Mouse (Mus musculus): ENCODE results near the gene Slc35e3. TPM values are rescaled to one million over a fixed set of nuclear protein-coding genes. Genes with fewer than 3 reads are reported as not detected.
"Not testable (repeated sequence)": the region's sequence is repeated elsewhere in the genome, so short reads cannot be mapped to it uniquely, and the experiment has no call there.

Slc35e3 gene
- total RNA-seq, 2 experiments from 2014 or later: 5.3 TPM

DNA sequence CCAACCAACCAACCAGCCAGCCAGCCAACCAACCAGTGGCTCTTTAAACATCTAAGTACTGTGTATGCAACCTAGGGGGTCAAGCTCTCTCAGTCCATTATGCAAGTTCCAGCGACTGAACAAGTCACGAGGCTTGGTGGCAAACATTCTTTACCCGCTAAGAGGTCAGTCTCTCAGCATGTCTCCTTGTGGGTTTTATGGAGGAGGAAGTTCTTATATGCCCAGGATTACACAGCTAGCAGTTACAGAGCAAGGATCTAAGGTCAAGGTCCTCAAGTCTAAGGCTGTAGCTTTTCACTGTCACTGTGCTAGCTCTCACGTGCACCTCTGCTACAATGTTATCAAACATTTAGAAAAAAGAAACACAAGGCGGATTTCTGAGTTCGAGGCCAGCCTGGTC is 18.4 kb upstream of the Slc35e3 start:
- ATAC-seq (ENCODE audit: poor library complexity, severe bottlenecking): peak; percentile 18; the same call in 1 of the 2 replicates

DNA sequence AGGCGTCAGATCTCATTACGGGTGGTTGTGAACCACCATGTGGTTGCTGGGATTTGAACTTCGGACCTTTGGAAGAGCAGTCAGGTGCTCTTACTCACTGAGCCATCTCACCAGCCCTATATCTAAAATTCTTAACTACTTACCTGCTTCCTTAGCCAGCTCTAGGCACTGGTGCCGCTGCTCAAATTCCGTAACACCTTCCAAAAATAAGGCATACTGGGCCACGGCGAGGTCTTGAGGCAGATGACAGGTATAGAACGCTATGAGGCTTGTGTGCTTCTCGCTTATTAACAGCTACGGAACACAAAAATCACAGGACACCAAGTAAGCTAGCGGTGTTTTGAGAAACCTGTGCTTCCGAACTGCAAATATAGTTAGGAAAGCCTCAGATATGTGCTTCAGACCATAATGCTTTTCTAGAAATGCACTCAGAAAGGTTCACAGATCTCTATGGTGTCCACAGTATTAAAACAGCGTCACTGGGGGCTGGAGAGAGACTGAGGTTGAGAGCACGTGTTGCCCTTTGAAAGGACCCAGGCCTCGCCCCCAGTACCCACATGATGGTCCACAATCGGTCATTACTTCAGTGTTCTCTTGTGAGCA is 17.5 kb upstream of the Slc35e3 start:
- no peak for ATAC-seq (ENCODE audit: poor library complexity, severe bottlenecking)

DNA sequence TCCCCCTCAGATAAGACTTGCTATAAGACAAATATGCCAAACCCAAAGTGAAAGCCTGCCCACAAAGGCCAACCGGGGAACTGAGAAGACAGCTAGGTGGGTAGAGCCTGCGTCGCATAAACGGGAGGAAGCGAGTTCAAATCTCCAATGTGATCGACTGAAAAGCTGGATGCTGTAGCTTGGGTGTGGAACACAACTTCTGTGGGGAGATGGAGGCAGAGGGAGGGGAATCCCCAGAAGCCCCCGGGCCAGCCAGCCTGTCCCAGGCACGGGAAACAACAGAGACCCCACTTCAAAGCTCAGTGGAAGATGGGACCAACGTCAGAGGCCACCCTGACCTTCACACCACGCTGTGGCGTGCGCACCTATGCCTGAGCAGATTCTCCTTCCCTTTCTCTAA is 16.8 kb upstream of the Slc35e3 start:
- ATAC-seq (ENCODE audit: poor library complexity, severe bottlenecking): no peak

DNA sequence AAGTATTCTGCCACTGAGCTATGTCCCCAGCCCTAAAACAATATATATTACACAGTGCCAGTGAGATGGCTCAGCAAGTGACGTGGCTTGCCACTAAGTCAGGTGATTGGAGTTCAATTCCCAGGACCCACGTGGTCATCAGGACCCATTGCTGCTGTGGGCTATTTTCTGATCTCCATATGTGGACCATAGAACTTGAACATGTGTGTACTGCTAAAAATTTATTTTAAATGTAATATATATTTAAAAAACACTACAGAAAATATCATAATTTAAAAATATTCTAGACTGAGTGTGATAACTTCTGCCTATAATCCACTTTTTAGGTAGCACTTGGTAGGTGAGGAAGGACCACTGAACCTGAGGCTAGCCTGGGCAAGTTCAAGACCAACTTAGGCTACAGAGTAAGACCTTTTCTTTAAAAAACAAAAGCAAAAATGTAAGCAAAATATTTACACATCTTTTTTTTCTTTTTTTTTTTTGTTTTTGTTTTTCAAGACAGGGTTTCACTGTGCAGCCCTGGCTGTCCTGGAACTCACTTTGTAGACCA is 16.2 kb upstream of the Slc35e3 start:
- no peak for ATAC-seq (ENCODE audit: poor library complexity, severe bottlenecking)

DNA sequence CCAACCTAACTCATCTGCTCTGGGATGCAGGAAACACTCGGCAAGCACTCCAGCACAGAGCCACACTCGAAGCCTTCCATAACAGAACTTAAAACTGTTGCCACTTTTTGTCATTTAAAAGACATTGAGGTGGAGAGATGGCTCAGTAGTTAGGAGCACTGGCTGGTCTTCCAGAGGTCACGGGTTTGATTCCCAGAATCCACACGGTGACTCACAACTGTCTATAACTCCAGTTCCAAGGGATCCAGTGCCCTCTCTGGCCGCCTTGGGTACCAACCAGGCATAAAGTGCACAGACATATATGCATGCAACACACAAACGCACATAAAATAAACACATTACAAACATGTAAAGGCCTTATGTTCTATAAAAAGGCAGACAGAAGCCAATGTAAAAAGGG is 15.4 kb upstream of the Slc35e3 start:
- ATAC-seq (ENCODE audit: poor library complexity, severe bottlenecking): no peak

DNA sequence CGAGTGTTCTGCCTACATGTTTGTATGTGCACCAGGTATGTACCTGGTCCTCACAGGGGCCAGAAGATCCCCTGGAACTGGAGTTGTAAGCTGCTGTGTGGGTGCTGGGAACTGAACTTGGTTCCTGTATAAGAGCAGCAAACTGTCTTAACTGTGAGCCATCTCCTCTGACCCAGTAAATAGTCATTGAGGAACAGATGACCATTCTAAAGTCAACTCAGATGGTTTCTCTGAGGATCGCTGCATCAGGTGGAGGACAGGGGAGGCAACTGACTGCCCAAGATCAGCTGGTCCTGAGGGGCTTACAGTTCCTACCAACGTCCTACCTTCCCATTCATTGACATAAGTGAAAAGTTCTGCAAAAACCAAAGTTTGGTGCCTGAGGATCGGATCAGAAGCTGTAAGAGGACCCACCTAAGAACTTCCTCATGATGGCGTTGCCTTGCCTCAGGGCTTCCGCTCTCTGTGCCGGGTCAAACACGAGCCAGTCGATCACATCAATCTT is 14.7 kb upstream of the Slc35e3 start:
- ATAC-seq (ENCODE audit: poor library complexity, severe bottlenecking): no peak

DNA sequence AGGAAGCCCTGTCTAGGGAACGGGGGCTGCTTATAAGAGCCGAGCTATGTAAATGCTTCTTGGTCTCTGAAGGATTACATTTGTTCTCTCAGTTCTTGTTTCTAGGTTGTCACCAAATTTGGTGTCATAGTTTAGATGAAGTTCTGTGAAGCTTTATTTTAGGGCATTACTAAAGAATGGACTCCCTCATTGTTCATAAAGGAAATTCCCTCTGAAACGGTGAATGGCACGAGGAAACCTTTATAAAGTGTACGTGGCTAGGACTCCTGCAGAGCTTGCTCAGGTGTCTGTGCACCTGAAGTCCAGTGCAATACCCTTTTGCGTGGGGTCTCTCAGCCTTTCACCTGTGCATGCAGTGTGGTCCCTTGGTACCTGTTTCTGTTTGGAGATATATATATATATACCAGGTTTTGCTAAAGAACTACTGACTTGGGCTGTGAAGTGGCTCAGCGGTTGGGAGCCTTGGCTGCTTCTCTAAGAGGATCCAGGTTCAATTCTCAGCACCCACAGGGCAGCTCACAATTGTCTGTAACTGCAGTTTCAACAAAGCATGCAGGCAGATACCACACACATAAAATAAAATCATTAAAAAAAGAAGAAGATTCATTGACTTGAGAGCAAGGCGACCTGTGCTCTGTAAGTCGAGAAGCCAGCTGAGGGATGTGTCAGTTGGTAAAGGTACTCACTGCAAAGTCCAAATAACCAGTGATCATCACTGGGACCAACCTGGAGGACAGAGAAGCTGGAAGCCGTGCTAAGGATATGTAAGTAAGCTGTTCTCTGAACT is 13.9 kb upstream of the Slc35e3 start:
- ATAC-seq (ENCODE audit: poor library complexity, severe bottlenecking): no peak

DNA sequence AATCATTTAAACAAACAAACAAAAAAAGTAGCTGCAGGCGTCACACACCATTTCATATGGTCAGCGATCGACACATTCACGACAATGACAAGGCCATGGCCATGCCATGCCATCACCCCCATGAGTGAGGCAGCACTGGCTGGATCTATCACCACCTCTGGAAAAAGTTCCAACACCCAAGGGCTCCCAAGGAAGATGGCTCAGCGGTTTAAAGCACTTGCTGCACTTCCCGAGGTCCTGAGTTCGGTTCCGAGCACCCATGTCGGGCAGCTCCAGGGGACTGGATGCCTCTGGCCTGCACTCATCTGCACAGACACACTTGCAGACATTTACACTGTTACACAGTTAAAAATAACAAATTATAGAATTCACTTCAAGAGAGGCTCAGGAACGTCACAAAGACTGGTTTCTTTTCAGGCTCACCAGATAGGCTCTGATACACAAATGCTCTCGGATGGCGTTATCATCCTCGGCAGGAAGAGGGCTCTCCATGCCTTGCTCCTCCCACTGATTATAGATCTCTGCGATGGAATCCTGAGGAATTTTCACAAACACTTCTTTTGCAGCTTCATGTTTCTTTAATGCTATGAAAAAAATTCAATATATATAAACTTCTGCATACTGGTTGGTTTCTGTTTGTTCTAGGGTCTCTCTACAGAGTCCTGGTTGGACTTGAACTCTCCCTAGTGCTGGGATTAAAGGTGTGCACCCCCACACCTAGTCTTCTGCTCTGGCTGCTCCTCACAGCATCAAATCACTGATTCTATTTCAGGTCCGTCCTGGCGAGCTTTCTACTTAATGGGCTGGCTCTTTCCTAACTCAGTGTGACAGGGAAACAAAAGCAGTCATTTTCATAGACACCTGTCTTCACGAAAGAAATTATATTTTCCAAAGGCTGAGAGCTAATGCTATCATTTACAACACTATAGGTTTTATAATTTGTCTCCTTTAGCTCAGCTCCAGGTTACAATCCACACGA is 12.9 kb upstream of the Slc35e3 start:
- no peak for ATAC-seq (ENCODE audit: poor library complexity, severe bottlenecking)

DNA sequence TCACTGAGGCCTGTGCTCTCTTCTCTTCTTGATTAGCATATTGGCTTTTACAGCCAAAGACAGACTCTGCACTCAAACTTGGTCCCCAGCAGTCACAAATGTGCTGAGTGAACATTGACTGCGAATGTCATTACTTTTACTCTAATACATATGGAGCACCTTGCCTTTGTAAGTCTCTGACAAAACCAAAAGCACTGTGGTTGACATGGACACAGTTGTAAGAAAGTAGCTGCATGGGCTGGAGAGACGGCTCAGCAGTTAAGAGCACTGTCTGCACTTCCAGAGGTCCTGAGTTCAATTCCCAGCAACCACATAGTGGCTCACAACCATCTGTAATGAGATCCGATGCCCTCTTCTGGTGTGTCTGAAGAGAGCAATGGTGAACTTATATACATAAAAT is 12.2 kb upstream of the Slc35e3 start:
- not testable (repeated sequence) for ATAC-seq (ENCODE audit: poor library complexity, severe bottlenecking)

DNA sequence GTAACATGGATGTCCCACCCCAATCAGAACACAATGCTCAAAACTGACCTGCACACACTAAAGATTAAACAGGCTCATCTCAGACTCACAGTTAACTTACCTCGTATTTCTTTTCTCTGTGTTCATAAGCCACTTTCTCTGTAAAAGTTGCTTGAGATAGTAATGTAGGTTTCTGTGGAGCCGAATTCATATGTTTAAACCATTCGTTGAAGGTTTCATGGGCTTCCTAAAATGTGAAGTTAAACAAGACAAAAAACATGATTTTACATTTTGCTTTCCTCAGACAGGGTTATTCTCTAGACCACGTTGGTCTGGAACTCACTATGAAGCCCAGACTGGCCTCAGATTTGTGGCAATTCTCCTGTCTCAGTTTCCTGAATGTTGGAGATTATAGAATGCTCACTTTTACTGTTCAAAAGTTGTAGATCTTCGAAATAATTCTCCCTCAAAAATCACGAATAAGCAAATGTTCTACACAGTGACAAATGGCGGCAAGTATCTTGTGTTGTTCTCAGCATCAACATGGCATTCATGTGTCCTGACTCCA is 11.7 kb upstream of the Slc35e3 start:
- no peak for ATAC-seq (ENCODE audit: poor library complexity, severe bottlenecking)

DNA sequence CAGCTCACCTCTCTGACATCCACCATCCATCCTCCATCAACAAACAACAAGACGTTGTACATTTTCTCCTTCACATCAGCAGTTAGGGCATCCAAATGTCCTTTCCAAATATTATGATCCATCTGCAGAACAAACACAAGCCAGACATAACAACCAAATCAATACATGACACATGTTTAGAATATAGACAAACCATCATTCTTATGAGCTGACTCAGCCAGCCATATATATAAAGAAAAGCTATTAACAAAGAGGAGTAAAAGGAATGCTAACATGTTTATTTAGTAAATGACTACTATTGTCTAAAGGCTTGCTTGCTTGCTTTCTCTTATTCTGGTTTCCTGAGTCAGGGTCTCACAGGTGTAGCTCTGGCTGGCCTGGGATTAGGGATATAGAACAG is 11.1 kb upstream of the Slc35e3 start:
- ATAC-seq (ENCODE audit: poor library complexity, severe bottlenecking): no peak

DNA sequence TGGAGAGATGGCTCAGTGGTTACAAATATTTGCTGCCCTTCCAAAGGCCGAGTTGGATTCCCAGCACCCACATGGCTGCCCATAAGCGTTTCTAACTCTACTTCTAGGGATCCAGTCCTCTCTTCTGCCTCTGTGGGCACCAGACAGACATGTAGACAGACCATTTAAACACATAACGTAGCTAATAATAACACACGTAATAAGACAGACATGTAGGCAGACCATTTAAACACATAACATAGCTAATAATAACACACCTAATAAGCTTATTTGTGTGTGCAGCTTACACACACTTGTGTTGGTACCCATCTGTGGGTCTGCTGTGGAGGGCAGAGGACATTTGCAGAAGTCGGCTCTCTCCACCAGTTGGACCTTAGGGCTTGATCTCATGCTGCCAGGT is 10.6 kb upstream of the Slc35e3 start:
- no peak for ATAC-seq (ENCODE audit: poor library complexity, severe bottlenecking)

DNA sequence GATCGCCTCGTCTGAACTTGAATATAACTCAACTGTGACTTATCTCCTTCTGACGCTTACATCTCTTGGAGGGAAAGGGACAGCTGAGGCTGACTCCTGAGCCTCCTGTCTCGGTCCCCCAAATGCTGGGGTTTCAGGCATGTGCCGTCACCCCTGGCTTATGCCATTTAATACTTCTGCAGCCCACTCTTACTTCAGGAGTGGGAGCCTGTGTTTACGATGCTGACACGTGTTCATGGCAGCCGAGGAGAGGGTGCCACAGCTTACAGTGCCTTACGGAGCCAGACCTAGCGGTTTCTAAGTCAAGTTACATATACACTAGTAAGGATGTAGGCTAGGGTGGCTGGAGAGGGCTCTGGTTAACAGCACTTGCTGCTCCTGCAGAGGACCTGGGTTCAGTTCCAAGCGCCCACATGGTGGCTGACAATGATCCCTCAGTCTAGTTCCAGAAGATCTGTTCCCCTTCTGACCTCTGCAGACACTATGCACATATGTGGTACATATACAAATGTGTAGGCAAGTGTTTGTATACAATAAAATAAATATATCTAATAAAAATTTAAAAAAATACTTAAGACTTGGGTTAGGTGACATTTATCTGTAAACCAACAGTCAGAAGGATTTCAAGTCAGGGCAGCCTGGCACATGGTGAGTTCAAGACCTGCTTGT is 9.8 kb upstream of the Slc35e3 start:
- peak; percentile 13; the same call in 1 of the 2 replicates for ATAC-seq (ENCODE audit: poor library complexity, severe bottlenecking)

DNA sequence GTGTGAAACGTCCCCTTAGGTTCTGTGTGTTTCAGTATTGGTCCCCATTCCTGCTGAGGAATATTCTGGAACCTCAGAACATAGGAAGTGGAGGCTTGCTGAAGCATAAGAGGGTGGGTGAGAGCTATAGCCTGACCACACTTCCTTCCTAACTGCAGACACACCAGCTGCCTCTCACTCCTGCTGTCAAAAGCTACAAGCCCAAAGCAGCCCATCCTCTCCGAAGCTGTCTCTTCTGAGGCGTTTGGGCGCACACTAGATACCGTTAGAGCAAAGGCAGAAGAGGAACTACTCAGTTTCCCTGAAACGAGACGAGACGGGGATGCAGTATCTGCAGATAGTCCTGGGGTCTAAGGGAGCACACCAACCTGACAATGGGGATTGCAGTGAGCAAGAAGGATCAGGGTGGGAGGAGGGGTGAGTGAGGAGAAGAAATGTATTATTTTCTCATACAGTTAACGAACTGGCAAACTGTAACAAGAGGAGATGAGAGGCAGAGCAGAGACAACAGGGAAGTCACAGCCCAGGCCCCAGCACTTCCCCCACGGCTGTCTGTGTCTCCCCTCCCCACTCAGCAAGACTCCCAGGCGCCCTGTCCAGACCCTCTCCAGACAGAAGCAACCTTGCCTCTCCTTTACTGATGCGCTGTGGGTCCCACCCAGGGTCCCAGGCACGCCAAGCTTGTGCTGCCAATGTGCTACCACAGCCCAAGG is 9.1 kb upstream of the Slc35e3 start:
- ATAC-seq (ENCODE audit: poor library complexity, severe bottlenecking): peak; percentile 89

DNA sequence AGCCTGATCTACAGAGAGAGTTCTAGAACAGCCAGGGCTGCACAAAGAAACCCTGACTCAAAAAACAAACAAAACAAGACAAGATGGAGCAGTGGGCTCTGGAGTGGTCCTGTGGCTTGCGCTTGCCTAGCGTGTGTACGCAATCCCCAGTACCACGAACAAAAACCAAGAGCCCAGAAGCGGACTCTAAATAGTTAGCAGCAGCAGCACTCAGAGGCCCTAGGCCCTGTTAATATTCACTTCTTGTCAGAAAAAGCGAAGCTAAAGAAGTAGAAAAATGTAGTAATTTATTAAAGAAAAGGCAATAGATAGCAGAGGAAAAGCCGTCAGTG is 8.4 kb upstream of the Slc35e3 start:
- ATAC-seq (ENCODE audit: poor library complexity, severe bottlenecking): no peak

DNA sequence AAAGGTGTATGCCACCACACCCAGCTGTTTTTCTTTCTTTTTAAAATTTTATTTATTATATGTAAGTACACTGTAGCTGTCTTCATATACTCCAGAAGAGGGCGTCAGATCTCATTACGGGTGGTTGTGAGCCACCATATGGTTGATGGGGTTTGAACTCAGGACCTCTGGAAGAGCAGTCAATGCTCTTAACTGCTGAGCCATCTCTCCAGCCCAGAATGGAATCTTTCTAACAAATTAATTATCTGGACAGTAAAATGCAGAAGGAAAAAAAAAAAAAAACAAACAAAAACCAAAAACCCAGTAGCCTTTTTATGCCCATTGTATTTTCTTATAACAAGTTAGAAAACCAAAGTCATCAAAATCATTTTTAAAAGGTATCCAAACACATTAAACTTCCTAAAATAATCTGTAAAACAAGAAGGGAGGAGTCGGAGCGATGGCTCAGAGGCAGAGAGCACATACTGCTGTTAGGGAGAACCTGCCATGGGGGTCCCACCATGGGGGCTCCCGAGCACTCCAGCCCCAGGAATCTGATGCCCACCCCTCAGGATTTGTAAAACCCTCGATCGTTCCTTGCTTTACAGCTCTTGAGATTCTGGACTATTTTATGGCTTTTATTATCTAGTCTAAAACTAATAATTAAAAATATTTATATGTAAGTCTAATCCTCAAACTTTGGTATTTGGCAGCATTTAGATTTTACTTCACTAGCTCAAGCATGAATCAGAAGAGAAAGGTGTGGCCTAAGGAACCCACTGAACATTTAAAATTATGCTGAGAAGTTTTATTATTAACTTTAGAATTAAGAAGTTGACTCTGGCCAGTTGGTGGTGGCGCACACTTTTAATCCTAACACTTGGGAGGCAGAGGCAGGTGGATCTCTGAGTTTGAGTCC is 7.8 kb upstream of the Slc35e3 start:
- no peak for ATAC-seq (ENCODE audit: poor library complexity, severe bottlenecking)

DNA sequence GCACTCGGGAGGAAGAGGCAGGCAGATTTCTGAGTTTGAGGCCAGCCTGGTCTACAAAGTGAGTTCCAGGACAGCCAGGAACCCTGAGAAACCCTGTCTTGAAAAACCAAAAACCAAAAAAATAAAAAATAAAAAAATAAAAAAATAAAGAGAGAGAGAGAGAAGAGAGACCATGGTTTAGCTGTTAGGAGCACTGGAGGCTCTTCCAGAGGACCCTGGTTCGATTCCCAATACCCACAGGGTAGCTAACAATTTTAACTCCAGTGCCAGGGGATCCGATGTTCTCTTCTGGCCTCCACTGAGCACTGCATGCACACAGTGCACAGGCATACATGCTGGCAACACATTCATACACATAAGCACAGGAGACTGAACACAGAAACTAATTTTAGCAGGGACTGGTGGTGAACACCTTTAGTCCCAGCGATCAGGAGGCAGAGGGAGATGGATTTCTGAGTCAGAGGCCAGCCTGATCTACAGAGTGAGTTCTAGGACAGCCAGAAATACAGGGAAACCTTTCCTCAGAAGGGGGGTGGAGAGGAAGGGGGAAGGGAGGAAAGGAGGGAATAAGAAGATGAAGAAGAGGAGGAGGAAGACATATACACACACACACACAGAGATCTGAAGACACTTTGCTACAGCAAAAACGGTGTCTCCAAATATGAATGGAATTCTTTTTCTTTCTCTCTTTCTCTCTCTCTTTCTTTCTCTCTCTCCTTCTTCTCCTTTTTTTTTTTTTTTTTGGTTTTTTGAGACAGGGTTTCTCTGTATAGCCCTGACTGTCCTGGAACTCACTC is 6.9 kb upstream of the Slc35e3 start:
- no peak for ATAC-seq (ENCODE audit: poor library complexity, severe bottlenecking)

DNA sequence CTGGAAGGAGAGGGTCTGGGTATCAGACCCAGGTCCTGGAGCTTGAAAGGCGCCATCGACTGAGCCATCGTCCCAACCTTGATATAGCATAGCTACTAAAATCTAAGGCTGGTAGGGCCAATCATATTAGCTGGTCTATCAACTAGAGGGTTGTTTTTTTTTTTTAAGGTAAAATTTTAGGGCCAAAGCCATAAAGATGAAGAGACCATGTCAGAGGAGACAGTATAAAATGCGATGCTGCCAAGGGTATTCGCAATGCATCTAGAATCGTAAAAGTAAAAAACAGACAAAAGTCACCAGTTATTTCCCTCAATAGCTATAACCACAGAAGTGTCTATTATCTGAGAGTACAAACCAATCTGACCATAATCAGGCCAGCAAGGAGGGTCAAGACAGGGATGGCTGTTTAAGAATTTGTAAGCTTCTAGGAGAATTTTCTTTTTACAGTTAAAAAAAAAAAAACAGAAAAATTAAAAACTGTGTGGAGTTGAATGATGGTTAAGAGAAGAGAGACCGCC is 6.2 kb upstream of the Slc35e3 start:
- no peak for ATAC-seq (ENCODE audit: poor library complexity, severe bottlenecking)

Measured in megakaryocyte, adult 5-6 weeks (primary cell).